Mouse (Mus musculus) limb, embryonic 15.5 days (tissue): ENCODE data around the gene Ccdc65. TPM values are rescaled to one million over a fixed set of nuclear protein-coding genes. Genes with fewer than 3 reads are reported as not detected.

Experiments
- ATAC-seq: fragments of 200-750 bp; cut with Nextera tagmentation; 2 replicates; pipeline ENCODE4 v1.8.0; 2017; ENCODE audit warnings: low read depth, moderate TSS enrichment; ENCODE audit not compliant: insufficient number of reproducible peaks, low FRiP score, low TSS enrichment
- H3K27ac ChIP-seq: fragments of 300-500 bp; sonication (generic); 2 replicates; pipeline ENCODE4 v1.5.1; 2015; ENCODE audit warnings: moderate library complexity, mild to moderate bottlenecking, inconsistent platforms
- H3K27me3 ChIP-seq: fragments of 300-500 bp; sonication (generic); 2 replicates; pipeline ENCODE4 v1.6.1; 2015; ENCODE audit warnings: inconsistent platforms
- H3K36me3 ChIP-seq: fragments of 300-500 bp; sonication (generic); 2 replicates; pipeline ENCODE4 v1.6.1; 2015; ENCODE audit warnings: inconsistent platforms
- H3K4me1 ChIP-seq: fragments of 300-500 bp; sonication (generic); 2 replicates; pipeline ENCODE4 v1.6.1; 2015; ENCODE audit warnings: inconsistent platforms
- H3K4me2 ChIP-seq: fragments of 300-500 bp; sonication (generic); 2 replicates; pipeline ENCODE4 v1.6.1; 2015; ENCODE audit warnings: mild to moderate bottlenecking, inconsistent platforms
- H3K4me3 ChIP-seq: fragments of 300-500 bp; sonication (generic); 2 replicates; pipeline ENCODE4 v1.5.1; 2015; ENCODE audit warnings: mild to moderate bottlenecking, inconsistent platforms
- H3K9ac ChIP-seq: fragments of 300-500 bp; sonication (generic); 2 replicates; pipeline ENCODE4 v1.6.1; 2015; ENCODE audit warnings: inconsistent platforms
- H3K9me3 ChIP-seq: fragments of 300-500 bp; sonication (generic); 2 replicates; pipeline ENCODE4 v1.6.1; 2016; ENCODE audit warnings: inconsistent platforms
- WGBS: fragments of 180-500 bp; shearing (Covaris S2); methylation state at CpG from one replicate; pipeline ENCODE4 v1.1.7; 2015; 5-methylcytosine and 5-hydroxymethylcytosine counted together
- polyA plus RNA-seq: library from polyadenylated mRNA; unstranded; fragments of >200 nt; fragmentation: Nextera tagmentation; extraction: Ambion mirVana; gene quantifications from 2 replicates; pipeline ENCODE4 v1.2.1, GENCODE M21; 2015

Gene Ccdc65
- 0.65 and 0.74 TPM in 2 replicates for polyA plus RNA-seq

DNA sequence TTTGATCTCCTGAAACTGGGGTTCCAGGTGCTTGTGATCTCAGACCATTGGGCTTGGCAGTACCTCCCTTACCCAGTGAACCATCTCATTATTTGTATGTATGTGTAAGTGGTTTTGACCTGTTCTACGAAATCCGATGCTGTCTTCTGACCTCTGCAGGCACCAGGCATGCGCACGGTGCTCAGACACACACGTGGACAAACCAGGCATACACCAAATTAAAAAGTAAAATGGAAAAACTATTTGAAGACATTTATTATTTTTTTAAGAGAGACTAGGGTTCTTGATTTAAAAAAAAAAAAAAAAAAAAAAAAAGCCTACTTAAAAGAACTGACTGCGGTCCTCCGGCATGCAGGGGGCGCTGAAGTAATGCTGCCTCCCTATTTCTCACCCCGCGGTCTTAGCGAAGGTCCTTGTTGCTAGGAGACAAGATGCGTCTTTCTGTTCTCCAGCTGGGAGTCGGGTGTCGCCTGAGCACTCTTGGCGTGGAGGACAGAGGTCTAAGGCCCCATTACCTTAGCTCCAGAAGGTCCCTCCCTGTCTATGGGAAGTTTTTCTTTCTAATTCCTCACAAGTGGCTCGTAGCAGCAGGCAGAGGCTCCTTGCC is at the start of gene Ccdc65:
TSS of gene Ccdc65 (plus strand) at position 442 of the 607 bp plus-strand sequence.
- WGBS = 18% methylated on average over 16 of the region's 16 CpGs
- no peaks in the 10 kb centered on the region for H3K36me3 ChIP-seq
- no peak within 1 kb of the TSS for H3K27ac ChIP-seq
- H3K9me3 ChIP-seq = no peaks in the 10 kb centered on the region
- peak within 1 kb of the TSS; percentile 64 for H3K4me2 ChIP-seq
- ATAC-seq = peak; percentile 55; the same call in 1 of the 2 replicates
- peaks cover 3% of the 10 kb centered on the region; the same call in 1 of the 2 replicates for H3K4me1 ChIP-seq
- H3K9ac ChIP-seq = no peak within 1 kb of the TSS
- H3K4me3 ChIP-seq = peak within 1 kb of the TSS; percentile 43
- peaks cover 24% of the 10 kb centered on the region for H3K27me3 ChIP-seq

DNA sequence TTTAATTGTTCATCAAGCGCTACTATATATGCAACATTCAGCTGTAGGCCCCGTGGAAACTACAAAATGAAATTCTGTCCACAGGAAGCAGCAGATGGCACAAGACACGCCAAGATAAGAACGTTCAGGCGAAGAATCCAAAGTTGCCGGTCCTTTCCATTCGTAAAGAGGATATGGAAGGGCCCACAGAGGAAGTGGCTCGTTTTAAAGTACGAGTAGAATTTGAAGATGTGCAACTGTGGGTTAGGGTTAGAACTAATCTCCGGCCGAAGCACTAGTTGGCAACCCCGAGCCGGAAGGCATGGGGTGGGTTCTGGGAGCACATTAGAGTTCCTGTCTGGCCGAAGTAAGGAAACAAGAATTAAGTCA is 45.8 kb upstream of the Ccdc65 start:
- Histone ChIP-seq H3K9me3 (no peaks in the 10 kb centered on the region), H3K4me3 (peak overlapping the region; percentile 89), H3K4me2 (peak overlapping the region; percentile 70), H3K27me3 (no peaks in the 10 kb centered on the region), H3K27ac (peak overlapping the region; percentile 95), H3K9ac (peak overlapping the region; percentile 92), H3K4me1 (peaks cover 8% of the 10 kb centered on the region; the same call in 1 of the 2 replicates), H3K36me3 (peaks cover 26% of the 10 kb centered on the region)
- no peak for ATAC-seq
- WGBS = 1% methylated on average over 14 of the region's 14 CpGs

DNA sequence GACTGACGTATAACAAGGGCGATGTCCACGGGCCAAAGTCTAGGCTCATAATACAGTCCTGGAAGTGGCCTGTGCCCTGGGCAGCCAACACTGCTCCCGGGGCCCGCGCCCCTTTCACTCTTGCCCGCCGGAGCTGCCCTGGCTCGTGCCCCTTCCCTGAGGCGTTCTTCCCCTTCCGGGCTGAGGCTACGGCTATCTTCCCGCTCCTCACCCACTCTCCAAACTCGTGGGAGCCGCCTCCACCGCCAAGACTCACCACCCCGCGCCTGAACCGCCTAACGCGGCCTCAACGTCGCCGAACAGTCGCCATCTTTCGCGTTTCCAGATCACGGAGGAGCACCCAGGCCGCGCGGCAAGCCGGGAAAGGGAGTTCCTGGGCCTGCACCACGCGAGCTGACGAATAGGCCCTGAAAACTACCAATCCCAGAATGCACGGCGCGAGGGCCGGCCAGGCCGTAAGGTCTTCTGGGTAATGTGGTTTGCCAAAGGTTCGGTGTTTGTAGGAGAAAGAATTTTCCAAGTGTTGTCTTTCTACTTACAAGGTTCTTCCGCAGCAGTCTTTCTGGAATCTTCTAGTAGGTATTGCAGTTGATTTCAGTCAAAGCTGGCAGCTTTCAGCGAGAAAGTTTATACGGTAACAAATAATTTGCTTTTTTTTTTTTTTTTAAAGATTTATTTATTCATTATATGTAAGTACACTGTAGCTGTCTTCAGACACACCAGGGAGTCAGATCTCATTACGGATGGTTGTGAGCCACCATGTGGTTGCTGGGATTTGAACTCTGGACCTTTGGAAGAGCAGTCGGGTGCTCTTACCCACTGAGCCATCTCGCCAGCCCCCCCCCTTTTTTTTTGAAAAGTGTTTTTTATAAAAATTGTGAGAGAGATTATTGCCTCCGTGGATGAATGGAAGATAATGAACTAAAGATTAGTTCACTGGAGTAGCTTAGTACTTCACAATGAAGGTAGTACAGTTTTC is 45.2 kb upstream of the Ccdc65 start, which contains the start of gene Ddx23:
TSS of gene Ddx23 (minus strand) at position 328 of the 979 bp plus-strand sequence.
- peak; percentile 92 for ATAC-seq
- 4% methylated on average over 47 of the region's 48 CpGs for WGBS
- Histone ChIP-seq H3K4me3 (peak within 1 kb of the TSS; percentile 89), H3K9me3 (no peaks in the 10 kb centered on the region), H3K36me3 (peaks cover 20% of the 10 kb centered on the region), H3K4me2 (peak within 1 kb of the TSS; percentile 70), H3K9ac (peak within 1 kb of the TSS; percentile 92), H3K27ac (peak within 1 kb of the TSS; percentile 95), H3K27me3 (no peaks in the 10 kb centered on the region), H3K4me1 (peaks cover 8% of the 10 kb centered on the region; the same call in 1 of the 2 replicates)

GRCm38 (mm10) chr15:98664042-98664907 is 43.7 kb upstream of the Ccdc65 start:
- no peak for ATAC-seq
- Histone ChIP-seq H3K36me3 (peaks cover 8% of the 10 kb centered on the region), H3K9me3 (no peaks in the 10 kb centered on the region), H3K27ac (no peak overlapping the region), H3K27me3 (no peaks in the 10 kb centered on the region), H3K4me2 (no peak overlapping the region), H3K9ac (no peak overlapping the region), H3K4me1 (peaks cover 8% of the 10 kb centered on the region; the same call in 1 of the 2 replicates), H3K4me3 (no peak overlapping the region)
- 76% methylated on average over 11 of the region's 11 CpGs for WGBS

DNA sequence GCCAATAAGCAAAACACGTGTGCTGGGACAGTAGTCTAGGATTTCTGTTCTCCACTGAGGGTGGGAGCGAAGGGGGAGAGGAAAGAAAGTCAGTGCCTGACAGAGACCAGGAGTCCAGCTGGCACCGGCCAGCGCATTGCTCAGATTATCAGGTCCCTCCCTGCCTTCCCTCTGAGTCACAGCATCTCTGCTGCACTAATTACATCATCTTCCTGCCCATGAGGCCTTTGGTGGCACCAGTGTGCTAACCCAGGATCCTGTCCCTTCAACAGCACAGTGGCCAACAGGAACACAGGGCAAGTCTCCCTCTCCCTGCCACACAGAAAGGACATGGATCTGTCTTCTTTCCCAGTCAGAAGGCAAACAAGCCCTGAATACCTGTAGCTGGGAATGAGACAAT is 35.4 kb upstream of the Ccdc65 start:
- H3K27ac ChIP-seq = no peak overlapping the region
- no peak overlapping the region for H3K9ac ChIP-seq
- peaks cover 38% of the 10 kb centered on the region for H3K27me3 ChIP-seq
- WGBS = 71% methylated on average over 4 of the region's 4 CpGs
- ATAC-seq = no peak
- no peaks in the 10 kb centered on the region for H3K9me3 ChIP-seq
- H3K4me2 ChIP-seq = no peak overlapping the region
- H3K4me1 ChIP-seq = peaks cover 30% of the 10 kb centered on the region
- H3K4me3 ChIP-seq = no peak overlapping the region
- H3K36me3 ChIP-seq = no peaks in the 10 kb centered on the region

- H3K27ac ChIP-seq = no peak overlapping the region
- no peaks in the 10 kb centered on the region for H3K9me3 ChIP-seq
- no peaks in the 10 kb centered on the region for H3K36me3 ChIP-seq
- H3K4me2 ChIP-seq = no peak overlapping the region
- no peak overlapping the region for H3K9ac ChIP-seq
- H3K27me3 ChIP-seq = peaks cover 48% of the 10 kb centered on the region
- WGBS = 75% methylated on average over 7 of the region's 7 CpGs
- no peak overlapping the region for H3K4me3 ChIP-seq
- no peak for ATAC-seq
- H3K4me1 ChIP-seq = peaks cover 30% of the 10 kb centered on the region
Measured at GRCm38 (mm10) chr15:98673732-98674131, 34.3 kb upstream of the Ccdc65 start.

GRCm38 (mm10) chr15:98674284-98674993 is 33.6 kb upstream of the Ccdc65 start:
- no peak overlapping the region for H3K9ac ChIP-seq
- WGBS = 22% methylated on average over 7 of the region's 7 CpGs
- H3K27me3 ChIP-seq = peaks cover 52% of the 10 kb centered on the region
- H3K9me3 ChIP-seq = no peaks in the 10 kb centered on the region
- peak overlapping the region; percentile 4; the same call in 1 of the 2 replicates for H3K4me2 ChIP-seq
- ATAC-seq = no peak
- no peak overlapping the region for H3K4me3 ChIP-seq
- H3K27ac ChIP-seq = no peak overlapping the region
- H3K36me3 ChIP-seq = no peaks in the 10 kb centered on the region
- peaks cover 30% of the 10 kb centered on the region for H3K4me1 ChIP-seq

GRCm38 (mm10) chr15:98674994-98675545 is 32.9 kb upstream of the Ccdc65 start:
- Histone ChIP-seq H3K27me3 (peaks cover 52% of the 10 kb centered on the region), H3K9me3 (no peaks in the 10 kb centered on the region), H3K4me1 (peaks cover 30% of the 10 kb centered on the region), H3K27ac (no peak overlapping the region), H3K4me3 (peak overlapping the region; percentile 9; the same call in 1 of the 2 replicates), H3K4me2 (peak overlapping the region; percentile 4; the same call in 1 of the 2 replicates), H3K36me3 (no peaks in the 10 kb centered on the region), H3K9ac (no peak overlapping the region)
- 15% methylated on average over 11 of the region's 11 CpGs for WGBS
- no peak for ATAC-seq

DNA sequence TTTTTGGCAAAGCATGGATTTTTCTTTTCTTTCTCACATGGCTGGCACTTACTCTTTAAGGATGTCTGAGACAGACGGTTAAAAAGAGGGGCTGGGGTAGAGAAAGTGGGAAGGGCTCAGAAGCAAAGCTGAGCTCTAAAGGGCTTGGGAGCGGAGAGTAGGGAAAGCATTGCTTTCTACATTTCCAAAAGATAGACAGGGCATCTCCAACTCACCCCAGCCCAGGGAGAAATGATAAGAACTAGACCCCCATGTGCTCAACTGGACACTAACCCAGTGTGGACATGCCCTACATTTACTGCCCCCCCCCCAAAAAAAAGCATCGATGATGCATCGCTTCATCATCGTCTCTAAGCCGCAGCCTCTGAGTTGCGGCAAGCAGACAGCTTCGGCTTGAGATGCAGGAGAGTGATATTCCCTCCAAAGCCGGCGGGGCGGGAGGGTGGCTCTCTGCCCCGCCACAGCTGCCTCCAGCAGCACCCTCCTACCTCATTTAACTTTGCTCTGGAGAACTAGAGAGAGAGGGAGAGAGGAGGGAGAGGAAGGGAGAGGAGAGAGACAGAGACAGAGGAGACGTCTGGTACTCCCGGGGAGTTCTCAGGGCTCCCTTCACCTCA is 32.3 kb upstream of the Ccdc65 start:
- Histone ChIP-seq H3K4me2 (peak overlapping the region; percentile 30), H3K9me3 (no peaks in the 10 kb centered on the region), H3K4me1 (peaks cover 30% of the 10 kb centered on the region), H3K4me3 (peak overlapping the region; percentile 39), H3K36me3 (no peaks in the 10 kb centered on the region), H3K9ac (no peak overlapping the region), H3K27me3 (peaks cover 52% of the 10 kb centered on the region), H3K27ac (no peak overlapping the region)
- 4% methylated on average over 14 of the region's 14 CpGs for WGBS
- ATAC-seq = no peak

DNA sequence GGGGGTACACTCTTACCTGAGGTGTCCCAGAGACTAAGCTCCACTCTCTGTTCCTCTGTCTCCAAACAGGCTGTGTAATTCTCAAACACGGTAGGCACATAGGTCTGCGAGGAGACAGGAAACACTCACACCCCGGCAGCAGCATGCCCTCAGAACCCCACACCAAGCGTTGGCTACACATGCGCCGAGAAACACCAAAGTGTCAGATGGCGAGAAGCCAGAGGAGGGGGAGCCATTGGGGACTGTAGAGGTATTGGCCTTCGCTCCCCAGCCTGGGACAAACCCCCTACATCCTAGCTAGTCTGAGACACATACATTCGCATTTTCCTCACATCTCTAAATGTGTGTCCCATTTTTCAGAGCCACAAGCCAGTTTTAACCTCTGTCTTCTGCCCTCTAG is 31.5 kb upstream of the Ccdc65 start:
- Histone ChIP-seq H3K4me3 (peak overlapping the region; percentile 39; the same call in 1 of the 2 replicates), H3K4me1 (peaks cover 30% of the 10 kb centered on the region), H3K36me3 (no peaks in the 10 kb centered on the region), H3K27me3 (peaks cover 52% of the 10 kb centered on the region), H3K9ac (no peak overlapping the region), H3K27ac (no peak overlapping the region), H3K4me2 (peak overlapping the region; percentile 77), H3K9me3 (no peaks in the 10 kb centered on the region)
- 3% methylated on average over 9 of the region's 9 CpGs for WGBS
- ATAC-seq = no peak
